Mouse (Mus musculus) CD8-positive naive resting alpha-beta T cell, adult 2 months (primary cell): ENCODE measurements around the gene Trim10.
A peak's percentile ranks its signal among the peaks of the same experiment; 100 is the strongest.

ENCODE experiments used
- DNase-seq, 2 experiments: peaks; one replicate each; pipeline ENCODE4 v3.0.0; 2022; ENCODE audit warnings: low read depth in 2 of 2, low spot score in 2 of 2

The Trim10 gene

DNA sequence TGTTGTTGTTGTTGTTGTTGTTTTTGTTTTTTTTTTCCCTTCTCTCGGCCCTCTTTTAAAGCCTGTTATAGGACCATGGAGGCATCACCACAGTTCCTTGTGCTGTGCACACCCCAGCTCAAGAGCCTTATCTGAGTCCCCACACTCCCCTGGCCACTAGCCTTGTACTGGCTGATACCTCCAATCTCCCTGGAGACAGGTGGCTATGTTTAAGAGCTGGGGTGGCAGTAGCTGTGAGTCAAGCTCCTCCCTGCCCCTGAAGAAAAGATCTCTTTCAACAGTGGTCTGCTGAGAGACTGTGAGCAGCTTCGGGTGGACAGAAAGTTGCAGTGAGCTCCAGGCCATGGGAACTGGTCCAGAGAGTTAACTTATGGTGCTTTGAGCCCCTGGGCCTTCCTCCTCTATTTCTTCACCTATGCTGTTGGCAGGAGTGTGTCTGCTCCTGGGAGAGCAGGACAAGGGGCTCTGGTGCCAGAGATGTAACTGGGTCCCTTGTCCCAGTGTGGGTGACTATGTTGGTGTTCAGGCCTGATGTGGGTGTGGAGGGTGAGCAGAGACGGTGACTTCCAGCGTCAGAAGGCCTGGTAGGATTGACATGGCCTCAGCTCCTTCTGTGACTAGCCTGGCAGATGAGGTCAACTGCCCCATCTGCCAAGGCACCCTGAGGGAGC lies at the start of gene Trim10:
Gene Trim10 (plus strand): TSS at position 291 of the 671 bp plus-strand sequence.
- DNase-seq = no peak

DNA sequence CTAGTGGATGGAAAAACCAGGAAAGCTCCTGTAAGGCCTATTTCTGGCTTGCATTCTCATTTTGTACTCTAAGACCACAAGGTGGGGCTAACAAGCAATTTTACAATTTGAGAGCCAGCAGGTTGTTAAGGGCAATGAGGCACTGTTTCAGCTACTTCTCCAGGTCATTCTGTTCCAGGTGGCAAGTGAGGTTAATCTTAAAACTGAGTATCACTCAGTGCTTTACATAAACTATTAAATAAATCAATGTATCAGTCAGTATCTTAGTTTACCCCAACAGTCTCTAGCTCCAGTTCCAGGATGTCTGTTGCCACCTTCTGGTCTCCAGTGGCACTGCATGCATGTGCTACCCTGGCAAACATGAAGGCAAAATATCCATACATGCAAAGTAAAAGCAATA lies 45.4 kb upstream of the Trim10 start:
- DNase-seq = peak; percentile 37 to 61

DNA sequence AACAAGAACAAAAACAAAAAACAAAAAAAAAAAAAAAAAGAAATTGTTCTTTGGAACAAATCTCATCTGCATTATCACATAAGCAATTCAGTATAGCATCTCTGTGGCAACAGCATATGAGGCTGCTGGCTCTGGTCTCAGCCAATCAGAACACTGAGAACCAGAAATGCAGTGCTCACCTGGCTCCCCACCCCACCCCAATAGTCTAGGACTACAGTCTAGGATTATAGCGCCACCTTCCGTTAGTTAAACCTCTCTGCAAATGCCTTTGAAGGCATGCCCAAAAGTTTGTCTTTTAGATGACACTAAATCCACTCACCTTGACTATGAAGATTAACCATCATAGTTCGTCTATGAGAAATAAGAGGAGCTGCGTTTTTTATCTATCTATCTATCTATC lies 43.8 kb upstream of the Trim10 start:
- peak; percentile 15 to 44 for DNase-seq

DNA sequence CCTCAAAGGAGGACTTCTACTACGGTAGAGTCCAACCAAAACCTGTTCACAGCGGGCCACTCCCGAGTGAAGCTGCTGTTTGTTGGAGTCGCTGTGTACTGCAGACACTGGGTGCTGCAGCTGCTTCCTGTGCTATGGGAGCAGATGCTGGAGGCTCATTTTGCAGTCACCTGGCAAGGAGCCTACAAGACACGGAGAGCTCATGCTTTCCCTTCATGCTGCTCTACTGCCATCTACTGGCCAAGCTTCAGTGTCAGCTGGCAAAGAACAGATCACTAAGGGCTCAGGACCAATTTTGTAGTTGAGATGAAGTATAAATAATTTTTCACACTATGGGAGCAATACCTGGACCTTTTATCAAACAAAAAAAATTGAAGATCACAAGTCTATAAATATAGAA lies 43.4 kb upstream of the Trim10 start:
- DNase-seq = peak; percentile 71 to 83

DNA sequence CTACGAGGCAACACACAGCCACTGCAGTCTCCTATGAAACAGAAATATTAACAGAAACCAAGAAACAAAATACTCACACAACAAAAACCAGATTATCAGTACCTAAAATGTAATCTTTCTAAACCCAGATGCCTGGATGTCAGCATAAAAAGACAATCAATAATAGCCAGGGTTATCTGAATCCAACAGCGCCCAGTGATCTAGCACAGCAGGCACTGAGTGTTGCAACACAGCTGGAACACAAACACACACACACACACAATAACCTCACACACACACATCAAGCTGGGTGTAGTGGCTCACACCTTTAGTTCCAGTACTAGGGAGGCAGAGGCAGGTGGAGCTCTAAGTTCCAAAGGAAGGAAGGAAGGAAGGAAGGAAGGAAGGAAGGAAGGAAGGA lies 40.9 kb upstream of the Trim10 start:
- no peak for DNase-seq

DNA sequence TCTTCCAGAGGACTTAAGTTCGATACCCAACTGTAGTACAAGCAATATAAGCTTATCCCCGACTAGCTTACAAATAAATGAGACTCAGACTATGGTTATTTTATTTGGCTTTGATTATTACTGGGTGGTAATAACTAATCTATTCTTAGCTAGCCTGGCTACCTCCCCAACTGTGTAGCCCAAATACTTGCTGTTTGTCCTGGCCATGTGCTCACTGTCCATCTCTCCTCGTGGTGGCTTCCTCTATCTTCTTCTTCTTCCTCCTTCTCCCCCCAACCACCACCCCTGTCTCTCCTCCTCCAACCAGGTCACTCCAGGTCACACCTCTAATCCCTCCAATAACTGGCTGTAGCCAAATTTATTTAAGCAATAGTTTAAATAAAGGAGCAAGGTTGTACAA lies 38.9 kb upstream of the Trim10 start:
- no peak for DNase-seq

DNA sequence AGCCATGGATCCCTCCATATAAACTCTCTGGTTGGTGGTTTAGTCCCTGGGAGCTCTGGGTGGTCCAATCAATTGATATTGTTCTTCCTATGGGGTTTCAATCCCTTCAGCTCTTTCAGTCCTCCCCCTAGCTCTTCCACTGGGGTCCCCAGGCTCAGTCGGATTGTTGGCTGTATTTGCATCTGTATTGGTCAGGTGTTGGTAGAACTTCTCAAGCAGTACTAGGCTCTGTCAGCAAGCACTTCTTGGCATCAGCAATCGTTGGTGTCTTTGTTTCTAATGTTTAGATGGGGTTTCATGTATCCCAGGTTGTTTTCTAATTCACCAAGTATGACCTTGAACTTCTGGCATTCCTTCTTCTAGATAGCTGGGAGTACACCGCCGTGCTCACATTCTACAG lies 36.7 kb upstream of the Trim10 start:
- DNase-seq = no peak

DNA sequence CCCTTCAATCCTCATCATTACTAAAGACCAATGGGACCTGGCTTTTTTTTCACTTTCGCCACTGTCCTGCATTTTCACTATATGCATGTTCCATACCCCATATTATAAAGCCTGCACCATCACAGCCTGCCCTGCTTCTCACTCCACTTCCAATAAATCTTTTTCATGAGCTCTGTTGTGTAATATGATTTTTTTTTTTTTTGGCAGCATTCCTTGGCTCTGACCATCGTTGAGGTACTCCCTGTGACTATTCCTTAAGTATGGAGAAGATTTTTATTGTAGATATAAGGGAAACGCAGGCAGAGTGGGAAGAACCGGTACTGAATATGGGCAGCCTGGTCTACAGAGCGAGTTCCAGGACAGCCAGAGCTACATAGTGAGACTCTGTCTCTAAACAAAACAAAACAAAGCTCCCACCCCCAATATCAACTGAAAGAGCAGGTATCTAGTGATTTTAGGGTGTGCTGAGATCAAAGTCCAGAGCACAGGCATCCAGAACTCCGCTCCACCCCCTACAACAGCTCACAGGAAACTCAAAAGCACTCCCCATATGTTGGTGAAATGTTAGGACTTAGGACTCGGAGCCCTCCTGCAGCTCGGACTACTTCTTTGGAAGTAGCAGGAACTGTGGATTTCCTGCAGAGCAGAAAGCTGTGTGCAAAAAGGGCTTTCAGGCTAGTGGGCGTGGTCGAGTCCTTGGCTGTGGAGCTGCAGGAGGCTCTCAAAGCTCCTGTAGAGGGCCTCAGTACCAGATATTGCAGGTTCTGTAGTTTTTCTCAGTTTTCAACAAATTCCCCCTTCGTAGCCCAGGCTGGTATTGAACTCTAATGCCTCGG lies 33.6 kb upstream of the Trim10 start:
- peak; percentile 40 to 44 for DNase-seq

DNA sequence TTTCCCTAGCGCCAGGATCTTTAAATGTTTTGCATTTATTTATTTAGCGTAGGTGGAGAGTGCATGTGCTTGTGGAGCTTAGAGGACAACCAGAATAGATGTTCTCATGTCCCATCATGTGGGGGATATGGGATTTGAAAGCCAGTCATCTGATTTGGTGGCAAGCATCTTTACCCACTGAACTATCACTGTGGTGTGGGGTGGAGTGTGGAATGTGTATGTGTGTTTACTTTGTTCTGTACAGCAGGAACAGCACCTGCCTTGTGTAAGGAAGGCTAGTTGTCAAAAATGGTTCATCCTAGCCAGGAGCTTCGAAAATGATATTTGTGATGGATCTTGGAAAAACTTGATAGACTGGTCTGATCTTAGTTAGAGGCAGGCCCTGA lies 33.0 kb upstream of the Trim10 start:
- no peak for DNase-seq

DNA sequence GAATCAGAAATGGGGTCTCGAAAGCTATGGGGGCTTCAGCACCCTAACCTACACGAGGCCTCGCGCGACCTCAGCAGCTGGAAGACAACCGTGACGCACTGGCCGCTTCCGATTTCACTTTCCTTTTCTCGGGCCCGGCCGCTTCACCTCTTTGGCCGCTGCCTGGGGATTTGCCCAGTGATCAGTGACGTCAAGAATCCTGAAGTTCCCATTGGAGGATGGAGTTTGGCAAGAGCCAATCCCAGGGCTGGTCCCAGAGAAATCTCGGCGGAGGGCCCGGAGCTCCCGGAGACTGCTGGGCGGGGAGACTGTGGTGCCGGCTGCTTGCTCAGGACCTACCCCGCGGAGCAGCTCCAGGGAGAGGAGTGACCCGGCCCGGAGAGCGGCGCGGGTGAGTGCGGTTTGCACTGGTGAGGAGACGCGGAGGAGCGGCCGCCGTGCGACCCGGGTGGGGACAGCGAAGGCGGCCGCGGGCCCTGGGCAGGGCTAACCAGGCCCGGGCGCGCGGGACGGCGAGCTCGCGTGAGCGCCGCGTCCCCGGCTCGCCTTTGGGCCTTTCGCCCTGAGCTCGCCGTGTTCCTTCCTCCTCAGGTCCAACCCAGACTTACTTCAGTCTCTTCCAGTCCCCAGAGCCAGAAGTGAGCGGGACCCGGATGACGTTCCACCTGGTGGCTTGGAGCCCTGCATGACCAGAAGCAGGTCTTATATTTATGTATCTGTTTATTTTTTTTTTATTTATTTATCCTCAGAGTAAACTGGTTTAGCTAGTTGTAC lies 32.3 kb upstream of the Trim10 start, which contains the start of gene Trim26:
Gene Trim26 (plus strand): TSS at position 261 of the 774 bp plus-strand sequence.
- peak; percentile 95 to 98 for DNase-seq

DNA sequence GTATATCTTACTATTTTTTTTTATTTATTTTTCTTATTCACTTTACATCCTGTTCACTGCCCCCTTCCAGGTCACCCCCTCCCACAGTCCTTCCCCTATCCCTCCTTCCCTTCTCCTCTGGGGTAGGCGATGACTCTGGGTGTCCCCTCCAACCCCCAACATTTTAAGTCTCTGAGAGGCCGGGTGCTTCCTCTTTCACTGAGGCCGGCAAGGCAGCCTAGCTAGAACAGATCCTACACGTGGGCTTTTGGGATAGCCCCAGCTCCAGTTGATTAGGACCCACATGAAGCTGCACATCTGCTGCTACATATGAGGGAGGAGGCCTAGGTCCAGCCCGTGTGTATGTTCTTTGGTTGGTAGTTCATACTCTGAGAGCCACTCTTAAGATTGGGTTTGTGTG lies 30.4 kb upstream of the Trim10 start:
- no peak for DNase-seq

DNA sequence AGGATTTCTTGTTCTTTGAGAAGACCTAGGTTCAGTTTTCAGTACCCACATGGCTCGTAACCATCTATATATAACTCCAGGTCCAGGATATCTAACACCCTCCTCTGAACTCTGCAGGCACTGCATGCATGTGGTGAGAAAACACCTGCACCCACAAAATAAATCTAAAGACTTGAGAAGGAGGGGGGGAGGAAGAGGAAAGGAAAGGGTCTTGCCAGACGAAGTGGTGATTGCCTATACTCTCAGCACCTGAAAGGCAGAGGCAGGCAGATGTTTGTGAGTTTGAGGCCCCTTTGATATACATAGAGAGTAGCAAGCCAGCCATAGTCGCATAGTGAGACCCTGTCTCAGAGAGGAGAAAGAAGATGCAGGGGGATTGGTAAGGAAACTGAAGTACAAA lies 29.4 kb upstream of the Trim10 start:
- DNase-seq = no peak

DNA sequence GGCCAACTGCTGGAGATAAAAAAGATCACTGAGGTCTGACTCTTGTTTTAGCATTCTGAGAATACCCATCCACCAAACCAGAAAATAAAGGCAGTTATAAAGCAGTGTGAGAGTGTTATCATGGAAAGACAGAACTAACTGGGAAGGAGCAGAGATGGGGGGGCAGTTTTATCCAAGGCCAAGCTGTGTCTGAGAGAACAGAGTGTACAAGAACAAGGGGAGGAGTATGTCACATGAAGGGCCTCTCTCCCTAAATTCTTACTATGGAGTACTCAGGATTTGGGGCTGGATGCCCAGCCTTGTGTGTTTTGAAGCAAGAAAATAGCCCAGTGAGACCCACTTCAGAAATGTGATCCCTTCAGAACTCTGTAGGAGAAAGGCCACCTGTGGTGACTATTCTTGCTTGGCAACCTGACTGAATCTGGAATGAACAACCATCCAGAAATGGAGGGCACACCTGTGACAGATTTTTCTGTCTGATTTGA lies 28.4 kb upstream of the Trim10 start:
- DNase-seq = no peak

DNA sequence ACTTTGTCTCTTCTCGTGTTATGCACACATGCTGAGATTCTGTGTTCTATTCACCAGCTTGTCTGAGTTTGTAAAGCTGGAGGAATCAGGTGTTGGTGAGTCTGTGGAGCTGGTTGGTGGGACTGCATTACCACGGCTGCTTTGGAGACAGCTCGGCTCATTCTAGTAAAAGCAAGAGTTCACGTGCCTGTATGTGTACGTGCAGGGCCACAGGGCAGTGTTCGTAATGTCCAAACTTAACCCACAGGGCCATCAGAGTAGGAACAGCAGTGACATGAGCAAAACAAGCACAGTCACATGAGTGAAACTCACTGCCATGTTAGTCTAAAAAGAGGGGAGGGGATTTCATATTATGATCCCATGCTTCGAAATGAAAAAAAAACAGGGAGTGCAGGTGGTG lies 25.7 kb upstream of the Trim10 start:
- DNase-seq = no peak

DNA sequence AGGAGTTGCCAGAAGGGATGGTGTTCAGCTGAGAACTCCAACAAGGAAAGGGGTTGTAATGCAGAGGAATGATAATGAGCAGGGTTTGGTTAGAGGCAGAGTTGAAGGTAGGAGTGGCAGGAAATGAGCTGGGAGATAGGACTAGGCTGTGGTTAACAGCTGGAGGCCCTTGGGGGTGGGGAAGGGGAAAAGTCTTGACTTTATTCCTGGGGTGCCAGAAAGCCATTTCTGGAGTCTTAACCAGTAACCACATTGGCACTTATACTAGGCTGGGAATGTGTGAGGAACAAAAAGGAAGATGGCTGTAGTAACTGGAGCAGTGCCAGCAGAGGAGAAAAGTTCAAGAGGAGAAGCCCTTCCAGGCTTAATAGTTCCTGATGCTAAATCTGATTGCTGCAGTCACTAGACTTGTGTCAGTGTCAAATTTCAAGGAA lies 25.1 kb upstream of the Trim10 start:
- DNase-seq = no peak

DNA sequence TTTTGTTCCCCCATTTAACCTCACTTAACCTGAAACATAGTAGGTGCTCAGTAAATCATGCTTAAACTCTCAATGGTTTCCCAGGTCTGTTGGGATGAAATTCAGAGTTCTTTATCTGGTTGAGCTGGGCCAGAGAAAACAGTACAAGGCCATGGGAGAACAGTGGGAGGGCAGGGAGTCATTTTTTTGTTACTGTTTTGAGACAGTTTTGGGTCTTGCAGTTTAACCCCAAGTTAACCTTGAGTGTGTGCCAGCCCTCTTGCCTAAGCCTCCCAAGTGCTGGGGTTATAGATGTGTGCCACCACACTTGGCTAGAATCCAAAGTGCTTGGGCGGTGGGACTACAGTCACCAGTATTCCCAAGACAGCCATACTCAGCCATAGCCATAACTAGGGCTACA lies 24.6 kb upstream of the Trim10 start:
- DNase-seq = no peak

DNA sequence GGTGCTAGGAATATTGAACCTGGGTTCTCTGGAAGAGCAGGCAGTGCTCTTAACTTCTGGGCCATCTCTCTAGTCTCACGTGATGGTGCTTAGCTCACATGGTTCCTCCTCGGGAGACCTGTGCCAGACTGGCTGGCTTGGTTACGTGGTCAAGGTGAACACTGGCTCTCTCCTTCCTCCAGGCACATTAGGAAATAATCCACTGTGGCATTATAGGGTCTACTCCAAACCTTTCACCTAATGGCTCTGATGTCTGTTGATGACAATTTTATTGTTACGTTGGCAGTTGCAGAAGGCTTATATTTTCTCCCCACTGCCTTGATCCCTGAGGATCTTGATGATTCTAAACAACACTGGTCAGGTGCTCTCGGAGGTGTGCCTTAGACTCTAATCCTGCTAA lies 20.5 kb upstream of the Trim10 start:
- DNase-seq = no peak

DNA sequence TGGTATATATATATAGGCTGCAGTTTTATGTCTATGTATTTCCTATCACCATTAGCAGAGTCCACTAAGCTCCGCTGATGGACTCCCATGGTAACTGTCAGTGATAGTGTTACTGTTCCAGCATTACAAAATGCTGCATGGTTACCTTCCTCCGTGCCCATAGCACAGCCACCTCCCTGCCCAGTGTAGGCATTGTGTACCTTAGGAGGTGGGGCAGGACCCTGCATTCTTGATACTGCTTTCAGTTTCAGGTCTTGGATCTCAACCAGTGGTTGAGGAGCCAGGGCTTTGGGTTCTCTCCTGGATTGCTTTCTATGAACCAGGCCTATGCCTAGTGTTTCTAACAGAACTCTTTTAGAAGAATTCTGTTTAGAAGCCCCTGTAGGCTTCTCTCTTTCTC lies 19.4 kb upstream of the Trim10 start:
- DNase-seq = no peak

DNA sequence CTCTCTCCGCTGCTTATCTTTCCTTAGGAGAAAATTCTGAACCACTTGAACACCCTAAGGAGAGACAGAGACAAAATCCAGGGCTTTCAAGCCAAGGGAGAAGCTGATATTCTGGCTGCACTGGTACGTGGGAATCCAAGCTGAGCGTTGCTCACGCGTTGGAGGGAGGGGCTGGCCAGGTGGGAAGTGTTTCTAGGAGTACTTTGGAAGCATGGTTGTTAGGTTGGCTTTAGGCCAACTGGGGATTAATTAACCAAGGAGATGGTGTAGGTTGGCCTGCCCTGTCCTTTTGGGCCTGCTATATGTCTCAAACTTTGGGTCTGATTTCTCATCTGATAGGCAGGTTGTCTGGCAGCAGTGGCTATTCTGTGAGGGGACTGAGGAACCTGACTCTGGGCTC lies 18.2 kb upstream of the Trim10 start:
- DNase-seq = no peak

DNA sequence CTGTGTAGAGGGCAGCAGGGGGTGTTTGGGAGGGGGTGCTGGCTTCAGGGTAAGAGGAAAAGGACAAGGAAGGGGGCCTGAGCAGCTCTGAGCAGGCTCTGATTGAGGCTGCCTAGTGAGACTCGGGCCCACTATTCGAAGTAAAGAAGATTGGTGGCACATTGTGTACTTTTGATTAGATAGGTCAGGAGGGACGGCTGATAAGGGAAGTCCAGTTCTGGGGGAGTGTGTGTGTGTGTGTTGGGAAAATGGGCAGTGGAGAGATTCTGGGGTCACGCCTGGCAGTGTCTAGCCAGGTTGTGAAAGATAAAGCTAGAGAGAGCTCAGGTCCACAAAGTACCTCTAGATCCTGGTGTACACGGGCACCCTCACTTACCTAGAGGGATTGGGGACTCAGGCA lies 17.7 kb upstream of the Trim10 start:
- DNase-seq = no peak

DNA sequence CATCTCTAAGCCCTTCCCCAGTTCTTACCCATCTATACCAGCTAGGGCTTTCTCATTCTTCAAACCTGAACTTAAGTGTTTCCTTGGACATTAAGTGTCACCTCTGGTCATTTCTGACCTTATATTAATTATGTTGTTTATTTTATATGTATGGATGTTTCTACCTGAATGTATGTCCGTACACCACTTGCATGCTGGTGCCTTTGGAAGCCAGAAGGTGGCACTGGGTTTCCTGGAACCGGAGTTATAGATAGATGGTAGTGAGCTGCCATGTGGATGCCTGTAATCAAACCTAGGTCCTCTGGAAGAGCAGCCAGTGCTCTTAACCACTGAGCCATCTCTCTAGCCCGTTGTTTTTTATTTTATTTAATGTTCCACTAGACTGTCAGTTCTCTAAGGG lies 13.9 kb upstream of the Trim10 start:
- no peak for DNase-seq

DNA sequence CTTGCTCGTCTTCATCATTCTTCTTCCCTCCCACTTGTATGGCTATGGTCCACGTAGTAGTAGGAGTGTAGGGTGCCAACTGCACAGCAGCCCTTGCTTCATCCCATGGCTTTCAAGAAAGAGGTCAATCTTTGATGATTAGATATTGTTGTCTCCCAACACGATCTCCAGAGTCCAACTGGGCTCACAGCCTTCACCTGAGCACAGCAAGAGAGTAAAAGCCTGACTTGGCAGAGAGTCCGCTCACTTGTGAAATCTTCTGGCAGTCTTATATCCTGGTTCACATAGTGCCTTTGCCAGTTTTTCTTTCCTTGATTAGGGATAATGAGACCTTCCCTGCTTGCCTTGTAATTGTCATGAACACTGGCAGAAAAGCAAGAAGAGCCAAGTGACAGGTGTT lies 13.1 kb upstream of the Trim10 start:
- no peak for DNase-seq
